Mouse (Mus musculus): ENCODE measurements around the gene Ear14. TPM values are rescaled to one million over a fixed set of nuclear protein-coding genes. Genes with fewer than 3 reads are reported as not detected.
"Not testable (repeated sequence)": the region's sequence is repeated elsewhere in the genome, so short reads cannot be mapped to it uniquely, and the experiment has no call there.

Ear14 gene
- polyA plus RNA-seq, 1 experiment = not detected

DNA sequence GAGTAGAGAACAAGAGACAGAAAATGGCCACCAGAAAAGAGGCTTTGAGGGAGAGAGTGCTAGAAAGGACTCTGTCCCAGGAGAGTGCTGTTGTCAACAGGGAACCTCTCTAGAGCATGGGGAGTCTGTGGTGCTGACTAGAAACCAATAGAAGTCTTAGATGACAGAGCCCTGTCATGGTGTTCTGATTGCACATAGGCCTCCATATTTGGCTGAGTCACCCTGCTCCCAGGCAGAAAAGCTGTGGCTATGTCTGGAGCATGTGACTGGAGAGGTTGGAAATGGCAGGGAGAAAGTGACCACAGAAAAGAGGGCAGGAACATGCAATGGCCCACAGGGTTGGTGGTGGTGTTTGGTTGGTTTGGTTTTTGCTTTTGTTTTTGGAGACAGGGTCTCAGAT lies 49.0 kb downstream of the Ear14 start:
- DNase-seq (ENCODE audit: low spot score) = not testable (repeated sequence)

DNA sequence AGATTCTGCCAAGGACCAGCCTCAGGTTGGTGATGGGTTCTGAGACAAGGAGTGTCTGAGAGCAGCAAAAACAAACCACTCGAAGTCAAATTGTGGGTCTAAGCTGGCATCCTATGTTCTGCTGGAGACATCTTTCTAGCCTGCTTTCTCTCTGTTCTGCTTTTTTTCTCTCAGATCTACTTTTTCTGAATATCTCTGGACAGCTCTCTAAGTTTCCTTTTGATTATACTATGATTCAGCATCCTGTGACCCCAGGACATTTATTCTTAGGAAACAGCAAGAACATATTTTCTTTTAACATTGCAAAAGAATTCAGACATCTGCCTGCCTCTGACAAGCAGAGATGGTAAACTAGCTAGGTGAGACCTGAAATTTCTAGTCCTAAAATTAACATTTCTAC lies 50.4 kb downstream of the Ear14 start:
- no peak for DNase-seq (ENCODE audit: low spot score)

Other genes with a start within 250 kb of the Ear14 start
- gene Pnp2, start 247.4 kb upstream of the Ear14 start, polyA plus RNA-seq (2012; rRNA removed) = 2.6 and 3.7 TPM in 2 replicates
- gene Rnase10, start 195.6 kb upstream of the Ear14 start, polyA plus RNA-seq (2012; rRNA removed) = 0.28 and 0.41 TPM in 2 replicates
- not detected in 2 replicates for gene Rnase9, start 161.5 kb upstream of the Ear14 start, polyA plus RNA-seq (2012; rRNA removed)
- not detected in 2 replicates for gene Rnase11, start 153.2 kb upstream of the Ear14 start, polyA plus RNA-seq (2012; rRNA removed)
- 0.32 TPM in 1 of 2 replicates, not detected in the other for gene Rnase12, start 145.7 kb upstream of the Ear14 start, polyA plus RNA-seq (2012; rRNA removed)
- gene Olfr750, start 129.0 kb upstream of the Ear14 start, polyA plus RNA-seq (2012; rRNA removed) = 0.06 TPM in 1 of 2 replicates, not detected in the other
- 373 and 403 TPM in 2 replicates for gene Rnase4, start 112.3 kb upstream of the Ear14 start, polyA plus RNA-seq (2012; rRNA removed)
- gene Ang, start 112.2 kb upstream of the Ear14 start, polyA plus RNA-seq (2012; rRNA removed) = 60.1 and 64.0 TPM in 2 replicates
- 0.04 and 0.06 TPM in 2 replicates for gene Eddm3b, start 89.0 kb upstream of the Ear14 start, polyA plus RNA-seq (2012; rRNA removed)
- gene Rnase6, start 79.5 kb upstream of the Ear14 start, polyA plus RNA-seq (2012; rRNA removed) = 7.1 and 8.3 TPM in 2 replicates
- 0.30 and 0.40 TPM in 2 replicates for gene Rnase1, start 56.6 kb upstream of the Ear14 start, polyA plus RNA-seq (2012; rRNA removed)
- not detected in 2 replicates for gene Rnase2b, start 41.1 kb upstream of the Ear14 start, polyA plus RNA-seq (2012; rRNA removed)
- gene Ang2, start 4.2 kb upstream of the Ear14 start, polyA plus RNA-seq (2012; rRNA removed) = not detected in 2 replicates
- 0.12 TPM in 1 of 2 replicates, not detected in the other for gene Rnase2a, start 52.7 kb downstream of the Ear14 start, polyA plus RNA-seq (2012; rRNA removed)
- not detected in 2 replicates for gene Gm7247, start 158.4 kb downstream of the Ear14 start, polyA plus RNA-seq (2012; rRNA removed)
- not detected in 2 replicates for gene Vmn2r88, start 207.4 kb downstream of the Ear14 start, polyA plus RNA-seq (2012; rRNA removed)
- not detected in 2 replicates for gene Vmn2r89, start 248.5 kb downstream of the Ear14 start, polyA plus RNA-seq (2012; rRNA removed)

Data from urinary bladder, adult 2 months (tissue).